Mouse (Mus musculus) MEL-GATA-1-ER (cell line): Measurements from ENCODE around the gene 0610009B22Rik.

ENCODE experiments used
- DNase-seq: peaks from one replicate; pipeline ENCODE4 v3.0.0-alpha.2; 2012; ENCODE audit warnings: low read depth; ENCODE audit errors: extremely low read depth

Gene 0610009B22Rik

DNA sequence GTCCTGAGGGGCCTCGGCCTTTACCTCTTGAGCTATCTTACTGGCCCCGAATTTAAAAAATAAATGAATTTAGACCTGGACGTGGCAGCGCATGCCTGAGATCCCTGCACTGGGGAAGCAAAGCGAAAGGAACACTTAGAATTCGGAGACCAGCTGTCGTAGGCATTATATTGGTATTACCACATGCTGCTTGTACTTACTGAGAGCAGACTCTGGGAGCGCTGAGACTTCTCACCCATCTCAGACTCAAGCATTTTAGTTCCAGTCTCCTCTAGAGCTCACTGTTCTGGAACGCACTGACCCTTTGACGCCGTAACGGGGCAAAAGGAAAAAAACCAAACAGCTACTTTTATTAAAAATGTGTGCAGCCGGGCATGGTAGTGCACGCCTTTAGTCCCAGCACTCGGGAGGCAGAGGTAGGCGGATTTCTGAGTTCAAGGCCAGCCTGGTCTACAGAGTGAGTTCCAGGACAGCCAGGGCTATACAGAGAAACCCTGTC is 26.8 kb downstream of the 0610009B22Rik start:
- DNase-seq, result no peak

GRCm38 (mm10) chr11:51658705-51659104 is 30.0 kb downstream of the 0610009B22Rik start:
- DNase-seq, result no peak

GRCm38 (mm10) chr11:51658291-51658690 is 30.4 kb downstream of the 0610009B22Rik start:
- DNase-seq, result no peak

DNA sequence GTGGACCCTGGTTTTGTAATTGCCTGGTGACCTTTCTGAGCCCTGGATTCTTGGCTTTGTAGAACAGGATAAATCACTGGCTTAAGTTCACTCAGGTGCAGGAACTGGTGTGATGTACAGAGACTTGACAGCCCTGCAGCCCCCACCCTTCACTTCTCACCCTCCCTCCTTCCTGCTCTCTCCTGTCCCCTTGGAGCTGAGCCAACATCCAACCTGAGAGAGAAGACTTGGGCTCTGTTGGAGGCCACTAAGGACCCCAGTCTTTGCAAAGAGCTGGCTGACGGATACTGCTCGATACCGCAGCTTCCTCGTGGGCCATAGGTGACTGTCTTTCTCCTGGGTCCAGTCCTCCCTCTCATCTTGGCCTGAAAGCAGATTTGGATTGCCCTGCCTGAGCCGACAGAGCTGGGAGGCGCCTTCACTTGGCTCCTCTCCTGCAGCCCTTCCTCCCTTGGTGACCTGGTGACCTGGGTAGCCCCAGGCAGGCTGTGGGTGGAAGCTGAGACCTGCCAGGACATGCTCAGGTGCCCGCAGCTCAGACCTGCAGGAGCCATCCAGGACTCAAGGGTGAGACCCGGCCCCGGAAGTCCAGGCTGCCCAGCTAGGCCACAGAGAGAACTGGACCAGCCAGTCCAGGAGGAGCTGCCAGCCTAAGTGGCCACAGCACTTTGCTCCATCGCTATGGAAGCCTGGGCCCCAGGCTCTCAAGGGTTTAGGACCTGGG is 31.7 kb downstream of the 0610009B22Rik start:
- no peak for DNase-seq

DNA sequence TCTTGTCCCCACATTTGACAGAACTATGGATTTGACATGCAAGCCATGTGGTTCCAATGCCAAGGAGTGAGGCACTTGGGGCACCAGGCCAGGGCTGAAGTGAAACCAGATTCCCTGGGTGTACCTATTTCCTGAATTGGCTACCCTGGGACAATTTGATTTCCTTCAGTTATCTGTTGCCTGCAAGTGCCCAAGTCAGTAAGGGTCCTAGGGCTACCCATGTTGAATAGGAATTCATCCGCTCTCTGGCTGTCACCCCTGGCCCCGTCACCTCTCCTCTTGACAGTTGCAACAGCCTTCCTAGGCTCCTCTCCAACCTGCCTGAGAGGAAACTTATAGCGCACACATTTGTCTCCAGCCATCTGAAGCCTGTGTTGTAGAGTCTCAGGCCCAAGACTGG is 33.8 kb downstream of the 0610009B22Rik start:
- no peak for DNase-seq

- DNase-seq, result no peak
These were observed 34.9 kb downstream of the 0610009B22Rik start for GRCm38 (mm10) chr11:51653736-51654135.

- DNase-seq, result no peak
These were observed 35.7 kb downstream of the 0610009B22Rik start for GRCm38 (mm10) chr11:51652889-51653418.

GRCm38 (mm10) chr11:51650691-51651515 is 37.8 kb downstream of the 0610009B22Rik start, which contains the start of the genes N4bp3 and D930048N14Rik:
Gene N4bp3 (minus strand): TSS chr11:51650842.
Gene D930048N14Rik (plus strand): TSS chr11:51650954.
- no peak for DNase-seq

DNA sequence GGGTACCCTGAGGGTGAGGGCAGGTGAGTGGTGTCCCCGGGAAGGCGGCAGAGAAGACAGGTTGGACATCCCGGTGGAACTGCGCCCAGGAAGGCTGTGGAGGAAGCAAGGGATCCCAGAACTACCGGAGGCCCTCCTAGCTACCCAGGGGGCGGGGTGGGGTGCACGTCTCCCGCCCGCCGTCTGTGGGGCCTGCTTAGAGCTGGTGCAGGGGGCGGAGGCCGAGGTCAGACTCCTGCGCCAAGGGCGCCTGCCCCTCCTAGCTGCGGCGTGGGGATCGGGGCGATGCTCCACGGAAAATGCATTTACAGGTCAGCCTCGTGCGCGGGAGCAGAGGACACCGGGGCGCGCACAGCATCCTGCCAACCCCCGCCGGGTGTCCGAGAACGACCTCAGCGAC is 38.4 kb downstream of the 0610009B22Rik start:
- DNase-seq, result no peak

GRCm38 (mm10) chr11:51649889-51650199 is 38.8 kb downstream of the 0610009B22Rik start:
- DNase-seq, result no peak

GRCm38 (mm10) chr11:51649111-51649888 is 39.4 kb downstream of the 0610009B22Rik start:
- DNase-seq, result no peak

DNA sequence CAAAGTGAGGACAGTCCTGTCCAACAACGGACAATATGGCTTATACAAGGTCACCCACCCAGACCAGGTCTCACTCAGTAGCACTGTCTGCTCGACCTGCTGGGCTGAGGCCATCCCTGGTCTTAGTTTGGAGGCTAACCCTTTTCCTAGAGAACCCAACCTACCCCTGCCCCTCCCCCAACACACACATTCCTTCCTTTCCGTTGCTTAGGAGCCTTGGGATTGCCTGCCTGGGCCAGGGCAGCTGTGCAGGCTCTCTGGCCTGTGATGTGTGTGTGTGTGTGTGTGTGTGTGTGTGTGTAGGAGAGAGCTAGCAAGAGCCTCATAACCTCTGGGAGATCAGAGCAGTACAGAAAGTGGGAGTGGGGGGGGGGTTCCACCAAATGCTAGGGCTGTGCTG is 40.1 kb downstream of the 0610009B22Rik start:
- no peak for DNase-seq

GRCm38 (mm10) chr11:51646751-51647667 is 41.7 kb downstream of the 0610009B22Rik start:
- DNase-seq, result no peak

DNA sequence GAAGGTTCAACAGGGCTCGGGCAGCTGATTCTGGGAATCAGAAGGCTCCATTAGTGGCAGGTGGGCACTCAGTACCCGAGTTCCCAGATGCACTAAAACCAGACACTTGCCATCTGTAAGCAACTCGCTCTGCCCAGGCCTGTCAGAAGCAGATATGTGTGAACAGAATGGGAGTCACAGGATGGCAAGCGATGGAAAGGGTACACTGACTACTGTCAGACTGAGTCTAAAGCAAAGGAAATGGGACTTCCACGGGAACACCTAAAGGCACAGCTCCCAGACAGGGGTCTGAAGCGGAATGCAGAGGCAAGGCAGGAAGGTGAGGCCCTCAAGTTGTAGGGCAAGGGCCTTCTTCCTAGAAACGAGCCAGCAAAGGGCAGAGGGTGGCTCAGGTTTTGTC is 42.4 kb downstream of the 0610009B22Rik start:
- no peak for DNase-seq

DNA sequence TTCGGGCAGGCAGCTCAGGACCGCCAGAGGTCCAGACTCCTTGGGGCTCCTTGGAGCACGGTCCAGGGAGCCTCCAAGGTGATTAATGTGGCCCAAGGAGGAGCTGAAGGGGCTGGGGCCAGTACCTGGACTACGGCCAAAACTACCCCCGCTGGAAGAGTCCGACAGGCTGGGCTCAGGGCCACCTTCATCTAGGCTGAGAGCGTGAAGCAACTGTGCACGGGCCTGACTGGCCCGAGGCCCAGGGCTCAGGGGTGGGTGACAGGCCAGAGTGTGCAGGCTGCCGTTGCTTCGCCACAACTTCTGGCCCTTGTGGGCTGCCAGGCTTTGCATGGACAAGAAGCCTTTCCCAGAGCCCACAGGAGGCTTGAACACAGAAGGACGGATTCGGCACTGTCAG is 43.4 kb downstream of the 0610009B22Rik start:
- DNase-seq, result no peak

GRCm38 (mm10) chr11:51644217-51644616 is 44.5 kb downstream of the 0610009B22Rik start:
- no peak for DNase-seq

DNA sequence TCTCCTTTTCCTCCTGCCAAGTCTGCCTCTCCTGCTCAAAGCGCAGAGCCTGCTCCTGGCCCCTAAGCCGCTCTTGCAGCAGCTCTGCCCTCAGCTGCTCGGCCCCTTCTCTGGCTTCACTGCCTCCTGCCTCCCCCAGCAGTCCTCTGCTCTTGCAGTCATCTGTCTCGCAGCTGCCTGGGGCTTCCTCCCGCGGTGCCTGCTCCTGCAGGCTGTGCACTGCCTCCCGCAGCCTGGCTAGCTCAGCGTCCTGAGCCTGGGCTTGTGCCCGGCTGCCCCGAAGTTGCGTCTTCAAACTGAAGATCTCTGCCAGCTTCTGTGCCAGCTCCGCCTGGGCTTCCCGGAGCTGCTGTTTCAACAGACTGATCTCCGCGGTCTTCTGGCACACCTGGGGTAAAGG is 44.9 kb downstream of the 0610009B22Rik start:
- DNase-seq, result no peak

- DNase-seq, result no peak
These were observed 45.5 kb downstream of the 0610009B22Rik start for GRCm38 (mm10) chr11:51643202-51643601.

DNA sequence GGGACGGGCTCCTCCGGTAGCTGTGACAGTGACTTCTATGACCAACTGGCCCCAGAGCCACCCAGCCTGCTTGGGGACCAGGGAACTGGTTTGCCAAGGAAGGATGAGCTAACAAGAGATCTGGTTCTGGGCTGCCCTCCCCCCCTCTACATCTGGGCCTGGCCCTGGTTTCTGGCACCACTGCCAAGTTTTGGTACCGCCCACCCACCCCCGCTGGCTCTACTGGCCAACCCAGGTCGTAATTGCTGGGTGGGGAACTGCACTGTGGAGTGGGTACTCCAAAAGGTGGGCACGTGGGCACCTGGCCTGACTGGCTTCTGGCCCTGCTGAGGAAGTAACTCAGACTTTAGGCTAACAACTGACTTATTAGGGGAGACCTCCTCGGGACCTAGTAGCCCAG is 47.9 kb downstream of the 0610009B22Rik start:
- DNase-seq, result no peak

GRCm38 (mm10) chr11:51638497-51638896 is 50.2 kb downstream of the 0610009B22Rik start:
- no peak for DNase-seq
